Mouse (Mus musculus): Measurements from ENCODE around the gene Tom1. TPM values are rescaled to one million over a fixed set of nuclear protein-coding genes. Genes with fewer than 3 reads are reported as not detected.

Tom1 gene
- polyA plus RNA-seq, 1 experiment from 2014 or later: 33.9 TPM

DNA sequence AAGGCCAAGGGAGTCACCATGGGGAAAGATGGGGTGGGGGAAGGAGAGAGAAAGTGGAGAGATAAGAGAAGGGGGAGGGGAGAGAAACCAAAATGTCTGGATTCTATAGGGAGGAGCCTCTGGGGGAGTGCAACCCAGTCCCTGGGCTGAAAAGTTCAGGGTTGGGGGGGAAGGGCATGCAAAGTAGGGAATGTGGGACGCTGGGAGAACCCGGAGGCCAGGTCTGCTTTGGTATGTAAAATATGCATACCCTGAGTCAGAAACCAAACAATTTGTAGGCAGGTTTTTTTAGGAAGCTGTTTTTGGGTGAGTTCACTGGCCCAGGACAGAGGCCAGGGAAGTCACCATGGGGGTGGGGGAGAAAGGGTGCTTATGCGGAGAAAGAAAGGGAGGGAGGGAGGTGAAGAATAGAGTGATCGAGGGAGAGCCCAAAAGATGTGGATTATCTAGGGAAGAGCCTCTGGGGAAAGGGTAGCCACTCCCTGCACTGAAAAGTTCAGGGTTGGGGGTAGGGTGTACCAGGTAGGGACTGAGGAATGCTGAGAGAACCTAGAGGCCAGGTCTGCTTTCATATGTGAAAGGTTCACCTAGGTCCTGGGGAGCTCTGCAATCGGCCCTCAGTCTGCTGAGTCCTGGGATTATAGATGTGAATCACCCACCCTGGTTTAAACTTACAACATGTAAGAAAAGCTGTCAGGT is 15.1 kb upstream of the Tom1 start:
- peaks cover 78% of the 10 kb centered on the region for H3K36me3 ChIP-seq
- H3K27ac ChIP-seq (replicated peaks): no peak overlapping the region
- no peaks in the 10 kb centered on the region for H3K9me3 ChIP-seq (replicated peaks)
- H3K27me3 ChIP-seq (ENCODE audit: low read depth, poor library complexity, severe bottlenecking): no peaks in the 10 kb centered on the region
- DNase-seq (ENCODE audit: low spot score): no peak
- peaks cover 9% of the 10 kb centered on the region for H3K4me1 ChIP-seq
- no peak overlapping the region for H3K4me3 ChIP-seq
- WGBS: 27% methylated on average over 5 of the region's 5 CpGs

GRCm38 (mm10) chr8:75023660-75024316 is 9.7 kb upstream of the Tom1 start:
- no peak overlapping the region for H3K4me3 ChIP-seq
- H3K27ac ChIP-seq (replicated peaks): no peak overlapping the region
- no peaks in the 10 kb centered on the region for H3K4me1 ChIP-seq
- DNase-seq (ENCODE audit: low spot score): no peak
- WGBS: 93% methylated on average over 3 of the region's 3 CpGs
- peaks cover 94% of the 10 kb centered on the region for H3K36me3 ChIP-seq
- H3K9me3 ChIP-seq (replicated peaks): no peaks in the 10 kb centered on the region; the same call in 1 of the 2 replicates
- no peaks in the 10 kb centered on the region for H3K27me3 ChIP-seq (ENCODE audit: low read depth, poor library complexity, severe bottlenecking)

DNA sequence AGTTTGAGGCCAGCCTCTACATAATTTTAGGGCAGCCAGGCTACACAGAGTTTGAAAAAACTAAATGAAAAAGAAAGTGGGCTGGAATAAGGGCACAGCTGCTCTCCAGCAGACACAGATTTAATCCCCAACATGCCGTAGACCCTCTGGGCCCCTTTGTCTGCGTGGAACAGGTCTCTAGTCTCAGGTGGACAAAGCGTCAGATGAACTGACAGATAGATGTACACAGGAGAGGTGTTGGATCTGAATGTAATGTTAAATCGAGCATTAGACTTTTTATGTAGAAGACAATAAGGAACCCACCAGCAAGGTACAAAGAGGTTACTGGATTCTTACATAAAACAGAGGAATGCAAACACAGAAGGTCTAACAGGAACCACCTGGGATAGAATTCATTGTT is 7.7 kb upstream of the Tom1 start:
- Histone ChIP-seq H3K9me3 (replicated peaks) (no peaks in the 10 kb centered on the region; the same call in 1 of the 2 replicates), H3K36me3 (peaks cover 100% of the 10 kb centered on the region), H3K4me3 (no peak overlapping the region), H3K27me3 (ENCODE audit: low read depth, poor library complexity, severe bottlenecking) (no peaks in the 10 kb centered on the region), H3K4me1 (no peaks in the 10 kb centered on the region), H3K27ac (replicated peaks) (no peak overlapping the region)
- WGBS: 92% methylated on average over 4 of the region's 4 CpGs
- no peak for DNase-seq (ENCODE audit: low spot score)

DNA sequence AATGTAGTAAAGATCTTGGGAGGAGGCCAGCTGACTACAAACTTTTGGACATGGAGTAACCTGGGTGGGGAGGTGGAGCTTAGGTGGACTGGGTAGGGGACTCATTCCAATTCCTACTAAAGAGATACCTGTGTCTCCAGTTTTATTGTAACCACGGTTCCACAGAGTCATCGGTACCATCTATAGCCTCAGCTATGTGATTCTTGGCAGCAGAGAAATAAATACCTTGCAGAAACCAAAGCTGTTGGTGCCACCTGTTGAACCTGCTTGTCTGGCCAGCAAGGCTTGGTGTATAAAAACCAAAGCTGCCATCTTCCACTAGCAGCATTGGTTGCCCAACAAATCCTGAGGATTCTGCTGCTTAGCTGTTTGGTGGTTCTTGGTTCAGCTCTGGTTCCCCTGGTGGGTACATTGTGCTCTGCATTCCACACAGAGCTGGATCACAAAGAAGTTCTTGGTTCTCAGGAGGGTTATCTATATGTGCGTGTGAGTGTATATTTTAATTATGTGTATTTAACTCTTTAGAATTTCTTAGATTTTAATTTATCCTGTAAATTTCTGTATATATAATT is 3.0 kb upstream of the Tom1 start:
- Histone ChIP-seq H3K27ac (replicated peaks) (no peak overlapping the region), H3K9me3 (replicated peaks) (no peaks in the 10 kb centered on the region; the same call in 1 of the 2 replicates), H3K4me3 (no peak overlapping the region), H3K36me3 (peaks cover 63% of the 10 kb centered on the region), H3K27me3 (ENCODE audit: low read depth, poor library complexity, severe bottlenecking) (no peaks in the 10 kb centered on the region), H3K4me1 (peaks cover 16% of the 10 kb centered on the region)
- WGBS: 97% methylated on average over 3 of the region's 3 CpGs
- no peak for DNase-seq (ENCODE audit: low spot score)

DNA sequence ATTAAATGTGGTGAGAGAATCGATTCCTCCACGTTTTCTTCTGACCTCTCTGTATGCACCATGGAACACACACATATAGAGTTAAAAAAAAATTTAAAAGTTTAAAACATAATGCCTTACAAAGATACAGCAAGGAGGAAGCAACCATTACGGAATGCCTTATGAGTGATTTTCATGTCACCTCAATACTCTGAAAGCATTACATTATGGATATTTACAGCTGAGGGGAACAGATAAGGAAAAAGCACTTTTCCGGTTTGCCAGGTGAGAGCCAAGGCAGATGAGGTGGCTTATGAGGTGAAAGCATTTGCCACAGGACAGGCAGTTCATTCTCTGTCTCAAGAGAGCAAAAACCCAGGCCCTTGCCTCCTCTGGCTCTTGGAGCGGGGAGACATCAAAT is 544 bp upstream of the Tom1 start:
- Histone ChIP-seq H3K4me3 (peak overlapping the region; percentile 70), H3K4me1 (peaks cover 16% of the 10 kb centered on the region), H3K27me3 (ENCODE audit: low read depth, poor library complexity, severe bottlenecking) (no peaks in the 10 kb centered on the region), H3K36me3 (peaks cover 39% of the 10 kb centered on the region), H3K9me3 (replicated peaks) (no peaks in the 10 kb centered on the region), H3K27ac (replicated peaks) (0 out of 2 replicates have a peak overlapping the region, but pooled peaks have one; percentile 86)
- DNase-seq (ENCODE audit: low spot score): no peak
- WGBS: 71% methylated on average over 5 of the region's 5 CpGs

- peak overlapping the region; percentile 70 for H3K4me3 ChIP-seq
- H3K9me3 ChIP-seq (replicated peaks): no peaks in the 10 kb centered on the region
- peaks cover 26% of the 10 kb centered on the region for H3K36me3 ChIP-seq
- 3% methylated on average over 17 of the region's 17 CpGs for WGBS
- H3K27me3 ChIP-seq (ENCODE audit: low read depth, poor library complexity, severe bottlenecking): no peaks in the 10 kb centered on the region
- no peak for DNase-seq (ENCODE audit: low spot score)
- peaks cover 16% of the 10 kb centered on the region for H3K4me1 ChIP-seq
- peak overlapping the region; percentile 86 for H3K27ac ChIP-seq (replicated peaks)
Observed at GRCm38 (mm10) chr8:75034285-75034684, 780 bp downstream of the Tom1 start.

DNA sequence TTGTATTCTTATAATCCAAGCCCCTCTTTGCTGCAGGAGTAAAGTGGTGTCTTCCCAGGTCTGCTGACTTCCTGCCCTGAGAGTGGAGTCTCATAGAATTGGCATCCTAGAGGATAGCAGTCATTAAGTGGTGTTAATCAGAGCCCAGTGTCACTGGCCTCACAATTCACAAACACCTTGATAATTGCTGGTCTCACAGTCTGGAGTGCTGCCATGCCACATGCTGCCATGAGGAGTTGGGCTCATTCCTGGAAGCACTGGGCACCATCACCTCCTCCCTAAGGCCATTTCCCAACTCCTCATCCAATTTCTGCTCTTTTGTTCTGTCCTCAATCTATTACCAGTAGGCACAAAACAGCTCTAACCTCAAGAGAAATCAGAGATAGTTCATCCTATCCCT is 2.1 kb downstream of the Tom1 start:
- Histone ChIP-seq H3K4me1 (peaks cover 16% of the 10 kb centered on the region), H3K27ac (replicated peaks) (no peak overlapping the region), H3K4me3 (no peak overlapping the region), H3K27me3 (ENCODE audit: low read depth, poor library complexity, severe bottlenecking) (no peaks in the 10 kb centered on the region), H3K36me3 (peaks cover 12% of the 10 kb centered on the region), H3K9me3 (replicated peaks) (no peaks in the 10 kb centered on the region)
- no peak for DNase-seq (ENCODE audit: low spot score)

GRCm38 (mm10) chr8:75038497-75038896 is 5.0 kb downstream of the Tom1 start:
- peaks cover 9% of the 10 kb centered on the region for H3K4me1 ChIP-seq
- no peak overlapping the region for H3K27ac ChIP-seq (replicated peaks)
- H3K4me3 ChIP-seq: no peak overlapping the region
- H3K27me3 ChIP-seq (ENCODE audit: low read depth, poor library complexity, severe bottlenecking): no peaks in the 10 kb centered on the region
- no peak for DNase-seq (ENCODE audit: low spot score)
- H3K36me3 ChIP-seq: no peaks in the 10 kb centered on the region
- H3K9me3 ChIP-seq (replicated peaks): no peaks in the 10 kb centered on the region

- no peak for DNase-seq (ENCODE audit: low spot score)
- Histone ChIP-seq H3K4me1 (peaks cover 3% of the 10 kb centered on the region; the same call in 1 of the 2 replicates), H3K36me3 (no peaks in the 10 kb centered on the region), H3K27ac (replicated peaks) (no peak overlapping the region), H3K27me3 (ENCODE audit: low read depth, poor library complexity, severe bottlenecking) (no peaks in the 10 kb centered on the region), H3K9me3 (replicated peaks) (no peaks in the 10 kb centered on the region), H3K4me3 (no peak overlapping the region)
- WGBS: 84% methylated on average over 1 of the region's 1 CpGs
Observed at GRCm38 (mm10) chr8:75039754-75040153, 6.2 kb downstream of the Tom1 start.

DNA sequence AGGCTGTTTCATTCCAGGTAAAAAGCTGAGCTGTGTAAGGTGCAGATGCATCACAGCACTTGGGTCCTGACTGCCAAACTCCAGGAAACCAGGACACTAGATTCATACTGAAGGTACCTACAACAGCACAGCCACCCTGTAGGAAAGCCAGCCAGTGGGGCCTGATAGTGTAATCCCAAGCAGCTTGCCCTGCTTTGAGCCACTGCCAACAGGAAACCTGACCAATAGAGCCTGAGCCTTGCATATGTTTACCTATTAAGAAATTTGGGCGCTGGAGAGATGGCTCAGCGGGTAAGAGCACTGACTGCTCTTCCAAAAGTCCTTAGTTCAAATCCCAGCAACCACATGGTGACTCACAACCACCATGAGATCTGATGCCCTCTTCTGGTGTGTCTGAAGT is 8.7 kb downstream of the Tom1 start:
- no peak overlapping the region for H3K4me3 ChIP-seq
- no peak for DNase-seq (ENCODE audit: low spot score)
- H3K27me3 ChIP-seq (ENCODE audit: low read depth, poor library complexity, severe bottlenecking): no peaks in the 10 kb centered on the region
- H3K27ac ChIP-seq (replicated peaks): no peak overlapping the region
- 87% methylated on average over 2 of the region's 2 CpGs for WGBS
- H3K9me3 ChIP-seq (replicated peaks): no peaks in the 10 kb centered on the region
- H3K4me1 ChIP-seq: no peaks in the 10 kb centered on the region
- H3K36me3 ChIP-seq: no peaks in the 10 kb centered on the region

DNA sequence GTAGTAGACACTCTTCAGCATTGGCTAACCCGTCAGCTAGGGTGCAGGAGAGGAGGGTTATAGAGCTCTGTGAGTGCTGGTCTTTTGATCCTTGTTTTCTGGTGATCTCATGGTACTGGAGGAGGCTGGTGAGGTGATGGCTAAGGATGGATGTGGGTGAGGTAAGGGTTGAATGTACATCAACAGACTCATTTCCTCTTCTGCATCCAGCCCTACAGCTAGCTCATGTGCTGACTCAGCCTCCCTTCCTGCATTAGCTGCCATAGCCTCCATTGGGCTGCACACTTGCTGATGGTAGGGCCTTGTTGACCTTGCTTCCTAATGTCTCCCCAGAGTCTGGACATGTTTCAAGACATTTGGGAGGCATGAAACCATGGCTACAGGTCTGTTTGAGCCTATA is 9.5 kb downstream of the Tom1 start:
- Histone ChIP-seq H3K36me3 (no peaks in the 10 kb centered on the region), H3K27ac (replicated peaks) (no peak overlapping the region), H3K4me1 (no peaks in the 10 kb centered on the region), H3K4me3 (no peak overlapping the region), H3K27me3 (ENCODE audit: low read depth, poor library complexity, severe bottlenecking) (no peaks in the 10 kb centered on the region), H3K9me3 (replicated peaks) (no peaks in the 10 kb centered on the region)
- WGBS: 84% methylated on average over 1 of the region's 1 CpGs
- DNase-seq (ENCODE audit: low spot score): no peak

GRCm38 (mm10) chr8:75046303-75046702 is 12.8 kb downstream of the Tom1 start:
- Histone ChIP-seq H3K9me3 (replicated peaks) (no peaks in the 10 kb centered on the region), H3K4me1 (no peaks in the 10 kb centered on the region), H3K27me3 (ENCODE audit: low read depth, poor library complexity, severe bottlenecking) (no peaks in the 10 kb centered on the region), H3K4me3 (no peak overlapping the region), H3K27ac (replicated peaks) (no peak overlapping the region), H3K36me3 (no peaks in the 10 kb centered on the region)
- WGBS: 96% methylated on average over 1 of the region's 1 CpGs
- DNase-seq (ENCODE audit: low spot score): no peak

GRCm38 (mm10) chr8:75047784-75048183 is 14.3 kb downstream of the Tom1 start:
- Histone ChIP-seq H3K36me3 (0 out of 2 replicates have a peak, but pooled peaks cover 3% of the 10 kb centered on the region), H3K4me3 (no peak overlapping the region), H3K4me1 (no peaks in the 10 kb centered on the region), H3K27me3 (ENCODE audit: low read depth, poor library complexity, severe bottlenecking) (no peaks in the 10 kb centered on the region), H3K27ac (replicated peaks) (no peak overlapping the region), H3K9me3 (replicated peaks) (no peaks in the 10 kb centered on the region)
- DNase-seq (ENCODE audit: low spot score): no peak
- 90% methylated on average over 3 of the region's 3 CpGs for WGBS
